In the genomic region with DNA sequence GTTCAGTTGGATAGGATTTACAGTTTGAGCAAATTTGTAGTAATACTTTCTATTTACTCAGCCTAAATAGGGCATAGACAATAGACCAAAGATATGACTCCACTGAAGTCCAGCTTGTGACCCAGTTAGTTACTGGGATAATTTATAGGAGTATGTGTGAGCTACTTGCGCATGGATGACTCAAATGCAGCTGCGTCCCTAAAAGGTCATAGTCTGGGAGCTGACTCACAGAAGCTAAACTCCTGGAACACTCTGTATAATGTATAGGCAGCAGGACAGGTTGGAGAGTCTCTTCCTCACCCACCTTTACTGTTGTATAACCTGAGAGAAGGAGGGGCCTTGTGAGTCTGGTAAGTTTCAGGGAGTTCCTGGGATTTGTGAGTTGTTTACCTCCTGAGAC, we compare ENCODE assay signal across 27 mouse cellular contexts. TPM values are rescaled to one million over a fixed set of nuclear protein-coding genes. Genes with fewer than 3 reads are reported as not detected.
A peak's percentile ranks its signal among the peaks of the same experiment; 100 is the strongest.
DNase-seq lines count a peak whose midpoint lies in the region; ATAC-seq lines count a peak whose summit lies in the region.
"Had no signal": no experiment of that assay in that cellular context is flagged by ENCODE, and none has a peak within 500 bp of the region (broad histone marks: within the 10 kb centered on the region; RNA-seq: fewer than 3 reads in every experiment).

No protein-coding gene starts in this region.

- H3K9ac ChIP-seq in stomach, embryonic 16.5 days (ENCODE audit: low read length): no peak overlapping the region
- H3K9ac ChIP-seq in midbrain, embryonic 11.5 days (ENCODE audit: low read length): no peak overlapping the region
- no peak overlapping the region for H3K9ac ChIP-seq in kidney, embryonic 14.5 days (ENCODE audit: low read depth, low read length)
- H3K9ac ChIP-seq: embryonic facial prominence, embryonic 12.5 days; embryonic facial prominence, embryonic 15.5 days; forebrain, embryonic 12.5 days; forebrain, embryonic 15.5 days; heart, embryonic 12.5 days; heart, embryonic 15.5 days; hindbrain, embryonic 13.5 days; intestine, embryonic 15.5 days had no signal

- peaks cover 37% of the 10 kb centered on the region for H3K4me1 ChIP-seq in stomach, embryonic 16.5 days (ENCODE audit: control insufficient read depth, insufficient read depth, low read length)
- H3K4me1 ChIP-seq in midbrain, embryonic 11.5 days (ENCODE audit: control insufficient read depth, insufficient read depth, low read length): peaks cover 24% of the 10 kb centered on the region
- peaks cover 56% of the 10 kb centered on the region for H3K4me1 ChIP-seq in kidney, embryonic 14.5 days (ENCODE audit: control insufficient read depth, insufficient read depth, low read length)

- no peaks in the 10 kb centered on the region for H3K27me3 ChIP-seq in stomach, embryonic 16.5 days (ENCODE audit: control insufficient read depth, insufficient read depth, low read length)
- no peaks in the 10 kb centered on the region for H3K27me3 ChIP-seq in midbrain, embryonic 11.5 days (ENCODE audit: control insufficient read depth, insufficient read depth, low read length)
- H3K27me3 ChIP-seq in kidney, embryonic 14.5 days (ENCODE audit: control insufficient read depth, insufficient read depth, low read length): no peaks in the 10 kb centered on the region
- H3K27me3 ChIP-seq: embryonic facial prominence, embryonic 12.5 days; embryonic facial prominence, embryonic 15.5 days; forebrain, embryonic 12.5 days; forebrain, embryonic 15.5 days; heart, embryonic 12.5 days; heart, embryonic 15.5 days; hindbrain, embryonic 13.5 days; intestine, embryonic 15.5 days; Patski had no signal

- WGBS in stomach, embryonic 16.5 days: 89% methylated on average over 2 of the region's 2 CpGs
- 97% methylated on average over 2 of the region's 2 CpGs for WGBS in midbrain, embryonic 11.5 days
- WGBS in kidney, embryonic 14.5 days: 86% methylated on average over 2 of the region's 2 CpGs

- DNase-seq in adrenal gland, adult (ENCODE audit: inconsistent age in 2 of 2, low spot score in 1 of 2): peak; percentile 44 to 74
- no peak for DNase-seq in adrenal gland, postnatal 14 days
- DNase-seq in adrenal gland, postnatal 36 days: peak; percentile 29 to 43
- DNase-seq in adrenal gland, adult 18-20 months (ENCODE audit: low spot score in 2 of 2): no peak
- peak; percentile 38 for DNase-seq in Muller cell, postnatal 12 days (ENCODE audit: inconsistent ontology term)
- no peak for DNase-seq in midbrain, embryonic 11.5 days (ENCODE audit: low spot score, missing footprints)
- DNase-seq: cerebellum, adult 18-20 months; cerebellum, adult 9-10 months; cerebellum, postnatal 25 days; gastrocnemius, postnatal 25 days; heart, adult 18-20 months; heart, postnatal 10 days; heart, postnatal 36 days had no signal

- no peak overlapping the region for H3K4me3 ChIP-seq in stomach, embryonic 16.5 days (replicated peaks; ENCODE audit: low read length)
- H3K4me3 ChIP-seq in midbrain, embryonic 11.5 days (ENCODE audit: low read depth, low read length): no peak overlapping the region
- H3K4me3 ChIP-seq in kidney, embryonic 14.5 days (ENCODE audit: low read length): no peak overlapping the region
- H3K4me3 ChIP-seq: embryonic facial prominence, embryonic 12.5 days; embryonic facial prominence, embryonic 15.5 days; erythroblast, embryonic 14.5 days; forebrain, embryonic 12.5 days; forebrain, embryonic 15.5 days; heart, embryonic 12.5 days; heart, embryonic 15.5 days; hindbrain, embryonic 10.5 days; hindbrain, embryonic 13.5 days; intestine, embryonic 15.5 days had no signal

- H3K27ac ChIP-seq in stomach, embryonic 16.5 days (ENCODE audit: low read length): no peak overlapping the region
- H3K27ac ChIP-seq in midbrain, embryonic 11.5 days (ENCODE audit: low read depth, low read length): no peak overlapping the region
- no peak overlapping the region for H3K27ac ChIP-seq in kidney, embryonic 14.5 days (ENCODE audit: low read depth, low read length)
- H3K27ac ChIP-seq: embryonic facial prominence, embryonic 12.5 days; embryonic facial prominence, embryonic 15.5 days; forebrain, embryonic 12.5 days; forebrain, embryonic 15.5 days; heart, embryonic 15.5 days; hindbrain, embryonic 10.5 days; hindbrain, embryonic 13.5 days; intestine, embryonic 15.5 days had no signal

- no peaks in the 10 kb centered on the region for H3K9me3 ChIP-seq in stomach, embryonic 16.5 days (replicated peaks; ENCODE audit: control insufficient read depth, low read length)
- no peaks in the 10 kb centered on the region for H3K9me3 ChIP-seq in midbrain, embryonic 11.5 days (ENCODE audit: control insufficient read depth, low read length)
- H3K9me3 ChIP-seq in kidney, embryonic 14.5 days (ENCODE audit: control insufficient read depth, low read length): no peaks in the 10 kb centered on the region
- H3K9me3 ChIP-seq: embryonic facial prominence, embryonic 12.5 days; embryonic facial prominence, embryonic 15.5 days; forebrain, embryonic 12.5 days; forebrain, embryonic 15.5 days; heart, embryonic 12.5 days; heart, embryonic 15.5 days; hindbrain, embryonic 10.5 days; hindbrain, embryonic 13.5 days; intestine, embryonic 15.5 days had no signal

- H3K4me2 ChIP-seq in stomach, embryonic 16.5 days (ENCODE audit: low read depth, low read length): no peak overlapping the region
- no peak overlapping the region for H3K4me2 ChIP-seq in midbrain, embryonic 11.5 days
- H3K4me2 ChIP-seq in kidney, embryonic 14.5 days (replicated peaks; ENCODE audit: low read depth, low read length): no peak overlapping the region
- H3K4me2 ChIP-seq: embryonic facial prominence, embryonic 12.5 days; embryonic facial prominence, embryonic 15.5 days; forebrain, embryonic 12.5 days; forebrain, embryonic 15.5 days; heart, embryonic 12.5 days; heart, embryonic 15.5 days; hindbrain, embryonic 13.5 days; intestine, embryonic 15.5 days had no signal

- ATAC-seq in stomach, embryonic 16.5 days (ENCODE audit: insufficient read depth, low FRiP score): peak; percentile 46; the same call in 1 of the 2 replicates
- ATAC-seq in midbrain, embryonic 11.5 days (ENCODE audit: low FRiP score): no peak
- ATAC-seq in kidney, embryonic 14.5 days (ENCODE audit: low FRiP score, low TSS enrichment): no peak
- ATAC-seq: forebrain, embryonic 15.5 days; hindbrain, embryonic 16.5 days; intestine, embryonic 15.5 days; Patski had no signal

- no peaks in the 10 kb centered on the region for H3K36me3 ChIP-seq in stomach, embryonic 16.5 days (ENCODE audit: control insufficient read depth, insufficient read depth, low read length)
- H3K36me3 ChIP-seq in midbrain, embryonic 11.5 days (ENCODE audit: control insufficient read depth, insufficient read depth, low read length): no peaks in the 10 kb centered on the region
- no peaks in the 10 kb centered on the region for H3K36me3 ChIP-seq in kidney, embryonic 14.5 days (ENCODE audit: control insufficient read depth, insufficient read depth, low read length)
- H3K36me3 ChIP-seq: embryonic facial prominence, embryonic 12.5 days; embryonic facial prominence, embryonic 15.5 days; forebrain, embryonic 12.5 days; forebrain, embryonic 15.5 days; heart, embryonic 12.5 days; heart, embryonic 15.5 days; hindbrain, embryonic 10.5 days; hindbrain, embryonic 13.5 days; intestine, embryonic 15.5 days had no signal

RNA-seq across cellular contexts. Expression of gene Ccdc6, which starts 26.5 kb away (rescaled TPM):
- 54.7 and 61.2 TPM in 2 replicates for total RNA-seq in adrenal gland, postnatal 14 days (2021)
- total RNA-seq in adrenal gland, postnatal 36 days (2021): 10 to 100 TPM; 50.2 to 98.3 TPM
- total RNA-seq in adrenal gland, adult 18-20 months (2021): 10 to 100 TPM; 84.9 to 85.0 TPM
- polyA plus RNA-seq in stomach, embryonic 16.5 days (2015; fragmentation: Nextera tagmentation; extraction: Ambion mirVana): 13.1 and 13.8 TPM in 2 replicates
- polyA plus RNA-seq in midbrain, embryonic 11.5 days (2014; fragmentation: Nextera tagmentation; extraction: Ambion mirVana): 22.3 and 23.5 TPM in 2 replicates
- 36.4 and 39.6 TPM in 2 replicates for polyA plus RNA-seq in kidney, embryonic 14.5 days (2014; fragmentation: Nextera tagmentation; extraction: Ambion mirVana)

Comparison
In these comparisons a context has a peak if more than half of its experiments do, and no peak if none do; other contexts are left out.
1. DNase-seq: peak in adrenal gland, adult (2 of 2), adrenal gland, postnatal 36 days (2 of 2) and Muller cell, postnatal 12 days (single experiment); none in adrenal gland, postnatal 14 days (single experiment), adrenal gland, adult 18-20 months (0 of 2) and midbrain, embryonic 11.5 days (single experiment).